Mouse (Mus musculus) embryonic facial prominence, embryonic 11.5 days (tissue): ENCODE measurements at regions not wholly inside any gene's neighbourhood (a gene's known extent, or its start where the extent isn't known, plus 50 kb on each side); places are given as distances from the start of the nearest gene placed in this dataset.
A peak's percentile ranks its signal among the peaks of the same experiment; 100 is the strongest.

Source experiments
- ATAC-seq: fragments of 200-750 bp; cut with Nextera tagmentation; replicated peaks from 2 replicates; pipeline ENCODE4 v1.8.0; 2017; ENCODE audit warnings: low read depth; ENCODE audit not compliant: insufficient number of reproducible peaks, low FRiP score, low TSS enrichment
- DNase-seq: peaks from one replicate; pipeline ENCODE4 v3.0.0-alpha.2; 2015; ENCODE audit warnings: low spot score
- H3K27ac ChIP-seq: fragments of 300-500 bp; sonication (generic); replicated peaks from 2 replicates; pipeline ENCODE4 v1.5.1; 2014; ENCODE audit warnings: mild to moderate bottlenecking, low read depth, low read length, control low read depth
- H3K27me3 ChIP-seq: fragments of 300-500 bp; sonication (generic); 2 replicates; pipeline ENCODE4 v1.6.1; 2014; ENCODE audit warnings: mild to moderate bottlenecking, low read length, moderate library complexity, mixed read lengths; ENCODE audit not compliant: control insufficient read depth, insufficient read depth
- H3K36me3 ChIP-seq: fragments of 300-500 bp; sonication (generic); replicated peaks from 2 replicates; pipeline ENCODE4 v1.6.1; 2014; ENCODE audit warnings: low read depth, mild to moderate bottlenecking, low read length, moderate library complexity, mixed read lengths; ENCODE audit not compliant: control insufficient read depth, insufficient read depth
- H3K4me1 ChIP-seq: fragments of 300-500 bp; sonication (generic); 2 replicates; pipeline ENCODE4 v1.6.1; 2014; ENCODE audit warnings: low read length, mixed read lengths; ENCODE audit not compliant: control insufficient read depth, insufficient read depth
- H3K4me2 ChIP-seq: fragments of 300-500 bp; sonication (generic); 2 replicates; pipeline ENCODE4 v1.6.1; 2014; ENCODE audit warnings: low read depth, mild to moderate bottlenecking, control low read depth, low read length, moderate library complexity
- H3K4me3 ChIP-seq: fragments of 300-500 bp; sonication (generic); 2 replicates; pipeline ENCODE4 v1.5.1; 2014; ENCODE audit warnings: low read depth, low read length, control low read depth
- H3K9ac ChIP-seq: fragments of 300-500 bp; sonication (generic); replicated peaks from 2 replicates; pipeline ENCODE4 v1.6.1; 2014; ENCODE audit warnings: mild to moderate bottlenecking, control low read depth, low read length
- H3K9me3 ChIP-seq: fragments of 300-500 bp; sonication (generic); replicated peaks from 2 replicates; pipeline ENCODE4 v1.6.1; 2016; ENCODE audit warnings: mild to moderate bottlenecking, low read length, inconsistent platforms, mixed read lengths; ENCODE audit not compliant: control insufficient read depth
- WGBS: fragments of 180-500 bp; shearing (Covaris S2); extraction: QIAGEN DNeasy Blood & Tissue Kit; methylation state at CpG from one replicate; pipeline ENCODE4 v1.1.7; 2014; 5-methylcytosine and 5-hydroxymethylcytosine counted together

DNA sequence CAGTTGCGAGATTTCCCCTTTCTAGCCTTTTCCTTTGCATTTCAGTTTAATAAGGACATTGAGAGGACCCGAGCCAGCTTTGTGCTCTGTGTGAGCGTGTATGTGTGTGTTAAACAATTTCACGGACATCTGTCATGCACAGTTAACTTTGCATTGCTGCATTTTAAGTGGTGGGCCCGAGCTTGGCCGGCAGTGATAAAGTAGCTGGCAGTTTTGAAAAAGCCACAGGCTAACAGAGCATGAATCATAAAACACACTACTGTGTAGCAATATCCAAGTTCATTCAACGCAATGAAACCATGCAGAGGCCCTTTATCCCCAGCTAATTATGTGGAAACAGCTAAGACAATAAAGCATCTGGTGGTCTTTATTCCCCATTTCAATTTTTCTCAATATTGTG lies 140.9 kb downstream of the Nkx6-1 start:
- no peak; the same call in 1 of the 2 replicates for ATAC-seq
- Histone ChIP-seq H3K27me3 (peaks cover 11% of the 10 kb centered on the region), H3K27ac (no peak overlapping the region), H3K9me3 (no peaks in the 10 kb centered on the region), H3K4me2 (no peak overlapping the region), H3K9ac (no peak overlapping the region), H3K36me3 (no peaks in the 10 kb centered on the region), H3K4me1 (no peaks in the 10 kb centered on the region), H3K4me3 (no peak overlapping the region)
- WGBS: 20% methylated on average over 7 of the region's 7 CpGs
- DNase-seq: peak; percentile 32

DNA sequence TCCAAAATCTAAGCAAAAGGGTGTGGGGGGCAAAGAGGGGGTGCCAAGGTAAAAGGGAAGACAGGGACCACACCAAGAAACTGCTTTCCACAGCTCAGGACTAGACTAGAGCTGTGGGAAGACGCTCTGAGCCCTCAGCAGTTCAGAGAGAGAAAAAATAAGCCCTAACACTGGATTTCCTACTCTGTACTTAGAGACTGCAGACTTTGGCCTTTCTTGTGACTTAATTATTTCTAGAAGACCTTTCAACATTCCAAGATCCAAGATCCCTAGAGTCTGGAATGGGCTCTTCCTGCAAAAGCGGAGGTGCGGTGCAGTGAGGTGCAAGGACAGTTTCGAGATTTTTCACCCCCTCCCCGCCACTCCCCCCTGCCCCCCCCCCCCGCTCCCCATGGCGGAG lies 141.3 kb downstream of the Nkx6-1 start:
- Histone ChIP-seq H3K4me3 (no peak overlapping the region), H3K36me3 (no peaks in the 10 kb centered on the region), H3K4me1 (no peaks in the 10 kb centered on the region), H3K4me2 (no peak overlapping the region), H3K9me3 (no peaks in the 10 kb centered on the region), H3K9ac (no peak overlapping the region), H3K27me3 (peaks cover 11% of the 10 kb centered on the region), H3K27ac (no peak overlapping the region)
- 32% methylated on average over 7 of the region's 7 CpGs for WGBS
- ATAC-seq: no peak
- no peak for DNase-seq

DNA sequence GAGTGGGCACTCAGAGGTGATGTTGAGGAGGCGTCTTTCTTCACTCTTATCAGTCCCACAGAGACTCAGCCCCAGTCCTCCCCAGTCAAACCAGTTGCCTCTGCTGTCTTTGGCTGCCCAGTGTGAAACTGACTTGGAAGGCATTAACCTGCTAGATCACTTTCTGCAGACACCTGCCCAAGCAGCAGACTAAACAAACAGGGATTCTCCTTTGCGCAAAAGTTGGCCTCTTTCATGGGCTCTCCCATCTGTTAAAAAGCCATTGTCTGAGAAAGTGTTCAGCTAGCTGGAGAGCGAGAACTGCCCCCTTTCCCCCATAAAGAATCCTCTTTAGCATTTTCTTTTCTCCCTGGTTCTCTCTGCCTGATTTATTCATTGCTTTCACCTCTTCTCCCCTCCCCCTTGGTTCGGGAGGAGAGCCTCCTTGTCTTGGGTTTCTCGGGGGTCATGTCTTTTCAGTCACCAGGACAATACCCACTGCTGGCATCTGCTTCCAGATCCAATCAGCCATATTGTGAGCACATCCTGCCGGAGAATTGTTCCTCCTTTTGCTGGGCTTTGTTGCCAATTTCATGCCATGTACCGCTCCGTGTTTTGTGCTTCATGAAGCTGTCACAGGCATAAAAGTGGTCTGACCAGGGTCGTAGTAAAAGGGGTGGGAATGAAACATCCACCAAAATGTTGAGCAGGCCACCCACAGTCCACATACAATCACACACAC lies 143.7 kb downstream of the Nkx6-1 start:
- WGBS: 32% methylated on average over 9 of the region's 9 CpGs
- Histone ChIP-seq H3K4me3 (no peak overlapping the region), H3K4me1 (no peaks in the 10 kb centered on the region), H3K27me3 (peaks cover 11% of the 10 kb centered on the region), H3K9ac (no peak overlapping the region), H3K9me3 (no peaks in the 10 kb centered on the region), H3K4me2 (no peak overlapping the region), H3K36me3 (no peaks in the 10 kb centered on the region), H3K27ac (no peak overlapping the region)
- ATAC-seq: no peak
- no peak for DNase-seq

DNA sequence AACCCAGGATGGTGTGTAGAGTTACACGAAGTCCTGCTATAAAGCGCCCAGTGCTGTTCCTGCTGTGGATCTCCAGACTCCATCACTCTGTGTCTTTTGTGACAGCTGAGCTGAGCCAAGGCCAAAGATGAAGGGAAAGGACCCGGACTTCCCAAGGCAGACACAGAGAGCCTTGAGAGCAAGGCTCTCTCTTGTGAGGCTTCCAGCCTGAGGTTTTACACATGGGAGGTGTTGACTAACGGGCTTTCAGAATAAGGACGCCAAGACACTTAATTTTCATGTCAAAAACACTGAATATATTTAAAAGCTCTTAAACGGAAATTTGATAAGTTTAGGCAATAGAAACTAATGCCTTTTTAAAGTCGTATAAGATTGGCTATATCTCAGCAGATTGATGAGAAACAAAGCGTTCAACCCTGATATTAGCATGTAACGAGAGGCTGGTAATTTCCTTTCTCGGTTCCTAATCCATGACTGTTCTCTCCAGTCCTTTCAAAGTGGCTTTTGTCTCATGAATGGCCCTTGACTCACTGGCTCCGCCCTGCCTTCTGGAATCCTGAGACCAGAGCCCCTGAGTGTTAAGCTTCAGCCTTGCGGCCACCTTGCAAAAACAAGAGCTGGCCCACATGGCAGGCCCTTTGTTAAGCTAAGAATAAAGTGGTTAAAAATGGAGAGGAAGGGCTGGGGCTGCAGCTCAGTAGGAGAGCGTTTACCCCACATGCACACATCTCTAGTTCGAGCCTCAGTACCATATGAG lies 145.8 kb downstream of the Nkx6-1 start:
- 37% methylated on average over 14 of the region's 14 CpGs for WGBS
- no peak overlapping the region for H3K27ac ChIP-seq

DNA sequence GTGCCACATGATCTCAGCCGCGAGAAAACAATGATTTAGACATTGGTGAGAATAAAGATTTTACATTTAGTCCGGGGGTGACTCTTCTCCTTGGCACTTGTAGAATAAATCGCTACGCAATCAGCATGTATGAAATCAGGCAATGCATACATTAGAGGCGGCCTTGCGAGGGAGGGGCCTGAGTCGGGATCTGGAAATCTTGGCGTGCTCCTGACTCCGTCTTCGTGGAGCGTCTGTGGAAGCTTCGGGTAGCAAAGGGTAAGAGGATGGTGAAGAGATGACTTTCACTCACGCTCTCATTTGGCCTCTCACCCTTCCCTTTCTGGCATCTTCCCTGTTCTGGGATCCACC lies 167.1 kb downstream of the Nkx6-1 start:
- ATAC-seq: no peak
- H3K9me3 ChIP-seq: no peaks in the 10 kb centered on the region
- H3K4me3 ChIP-seq: no peak overlapping the region
- no peaks in the 10 kb centered on the region for H3K36me3 ChIP-seq
- no peak for DNase-seq
- no peak overlapping the region for H3K4me2 ChIP-seq
- no peaks in the 10 kb centered on the region for H3K4me1 ChIP-seq
- no peak overlapping the region for H3K9ac ChIP-seq
- no peak overlapping the region for H3K27ac ChIP-seq
- WGBS: 94% methylated on average over 14 of the region's 14 CpGs
- no peaks in the 10 kb centered on the region for H3K27me3 ChIP-seq

More for the DNA sequence above, 145.8 kb downstream of the Nkx6-1 start:
- ATAC-seq (peak; percentile 29; the same call in 1 of the 2 replicates), DNase-seq (peak; percentile 58)
- Histone ChIP-seq H3K36me3 (no peaks in the 10 kb centered on the region), H3K4me3 (no peak overlapping the region), H3K9me3 (no peaks in the 10 kb centered on the region), H3K9ac (no peak overlapping the region), H3K4me1 (no peaks in the 10 kb centered on the region), H3K27me3 (peaks cover 3% of the 10 kb centered on the region; the same call in 1 of the 2 replicates), H3K4me2 (no peak overlapping the region)

DNA sequence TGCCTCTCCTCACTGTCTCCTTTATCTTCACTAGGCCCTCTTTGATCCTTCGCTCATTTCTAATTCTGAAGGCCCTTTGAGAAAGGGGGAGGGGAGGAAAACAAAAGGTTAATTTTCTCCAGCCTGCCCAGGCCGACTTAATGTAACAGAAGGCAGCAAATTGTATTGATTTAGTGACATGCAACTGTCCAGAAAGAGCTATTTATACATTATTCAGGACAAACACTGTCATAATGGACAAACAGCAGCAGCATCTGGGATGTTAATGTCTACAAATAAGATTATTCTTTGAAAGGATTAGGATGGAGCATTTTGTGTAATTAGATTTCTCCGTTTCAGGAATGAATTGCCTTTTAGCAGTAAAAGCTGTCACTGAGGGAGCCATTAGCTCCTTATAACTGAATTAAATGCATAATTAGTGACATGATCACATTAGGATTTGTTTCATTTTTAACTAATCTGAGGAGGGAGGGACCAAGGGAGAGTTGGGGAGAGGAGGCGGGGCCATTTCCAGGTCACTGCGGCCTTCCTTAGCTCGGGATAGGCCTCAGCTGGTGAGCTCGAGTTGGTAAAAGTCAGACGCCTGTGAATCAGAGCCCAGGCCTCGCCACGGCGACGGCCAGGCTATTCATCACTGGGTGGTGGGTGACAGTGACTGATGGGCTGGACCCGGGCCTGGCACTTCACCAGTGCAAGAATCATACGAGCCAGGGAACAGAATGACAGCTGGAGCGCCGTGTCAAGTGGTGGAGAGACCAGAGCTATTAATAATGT lies 167.7 kb downstream of the Nkx6-1 start:
- Histone ChIP-seq H3K36me3 (no peaks in the 10 kb centered on the region), H3K27me3 (no peaks in the 10 kb centered on the region), H3K9me3 (no peaks in the 10 kb centered on the region), H3K4me3 (no peak overlapping the region), H3K27ac (no peak overlapping the region), H3K9ac (no peak overlapping the region), H3K4me1 (no peaks in the 10 kb centered on the region), H3K4me2 (no peak overlapping the region)
- no peak for DNase-seq
- ATAC-seq: no peak; the same call in 1 of the 2 replicates
- 64% methylated on average over 16 of the region's 16 CpGs for WGBS

DNA sequence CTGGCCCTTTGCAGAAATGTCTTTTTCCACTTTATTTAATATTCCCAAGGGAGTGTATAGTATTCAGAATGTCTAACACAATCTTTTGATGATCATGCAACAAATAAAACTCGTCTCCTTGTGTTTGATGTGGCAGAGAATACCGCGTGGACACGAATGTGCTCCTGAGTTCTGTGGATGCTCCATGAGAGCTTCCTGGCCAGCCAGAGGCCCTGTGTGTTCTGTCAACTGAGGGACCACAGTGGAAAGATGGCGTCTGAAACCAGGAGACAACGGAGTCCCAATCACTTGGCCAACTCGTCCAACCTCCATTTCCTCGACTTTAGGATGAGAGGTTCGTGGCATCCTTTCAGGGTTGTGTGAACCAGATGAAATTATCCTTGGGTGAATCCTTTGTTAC lies 168.6 kb downstream of the Nkx6-1 start:
- ATAC-seq (no peak), DNase-seq (no peak)
- no peak overlapping the region for H3K27ac ChIP-seq
- no peaks in the 10 kb centered on the region for H3K27me3 ChIP-seq
- WGBS: 94% methylated on average over 9 of the region's 9 CpGs
- H3K4me1 ChIP-seq: no peaks in the 10 kb centered on the region
- H3K9ac ChIP-seq: no peak overlapping the region
- H3K36me3 ChIP-seq: no peaks in the 10 kb centered on the region
- H3K4me3 ChIP-seq: no peak overlapping the region
- no peaks in the 10 kb centered on the region for H3K9me3 ChIP-seq
- no peak overlapping the region for H3K4me2 ChIP-seq

DNA sequence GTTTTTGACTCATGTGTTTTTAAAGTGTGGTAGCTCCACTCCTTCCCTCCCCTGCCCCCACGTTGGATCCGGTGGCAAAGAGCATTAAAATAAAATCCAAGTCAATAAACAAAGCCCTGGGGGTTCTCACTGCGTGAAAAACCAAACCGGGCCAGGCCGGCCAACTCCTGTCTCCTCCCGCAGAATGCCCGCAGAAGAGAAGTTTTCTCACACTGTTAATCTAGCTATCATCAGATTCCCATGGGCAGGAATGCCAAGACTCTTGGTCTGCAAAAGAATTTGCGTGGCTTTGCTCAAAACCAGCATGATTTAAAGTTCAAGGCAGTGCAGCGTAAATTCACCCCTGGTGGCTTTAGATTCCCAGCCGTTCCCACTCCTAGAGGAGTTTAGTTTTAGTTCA lies 219.0 kb downstream of the Nkx6-1 start:
- H3K27me3 ChIP-seq: no peaks in the 10 kb centered on the region
- H3K4me3 ChIP-seq: no peak overlapping the region
- H3K36me3 ChIP-seq: no peaks in the 10 kb centered on the region
- H3K9ac ChIP-seq: no peak overlapping the region
- no peak overlapping the region for H3K27ac ChIP-seq
- DNase-seq: peak; percentile 19
- WGBS: 37% methylated on average over 10 of the region's 10 CpGs
- ATAC-seq: no peak
- no peaks in the 10 kb centered on the region for H3K4me1 ChIP-seq
- H3K4me2 ChIP-seq: no peak overlapping the region
- no peaks in the 10 kb centered on the region for H3K9me3 ChIP-seq
